Mouse (Mus musculus) 3134 (cell line): Measurements from ENCODE around the gene Bag3.
A peak's percentile ranks its signal among the peaks of the same experiment; 100 is the strongest.

Experiments used
- DNase-seq: peaks from one replicate; pipeline ENCODE4 v3.0.0-alpha.2; 2011; ENCODE audit warnings: low spot score; ENCODE audit not compliant: insufficient read length; ENCODE audit errors: extremely low read depth

The Bag3 gene

GRCm38 (mm10) chr7:128536074-128536473 is 12.7 kb downstream of the Bag3 start:
- no peak for DNase-seq

GRCm38 (mm10) chr7:128537676-128538075 is 14.3 kb downstream of the Bag3 start:
- DNase-seq, result no peak

GRCm38 (mm10) chr7:128538196-128538595 is 14.8 kb downstream of the Bag3 start:
- no peak for DNase-seq

- no peak for DNase-seq
Measured at GRCm38 (mm10) chr7:128538769-128539168, 15.4 kb downstream of the Bag3 start.

- no peak for DNase-seq
Measured at GRCm38 (mm10) chr7:128540111-128540510, 16.7 kb downstream of the Bag3 start.

- no peak for DNase-seq
Measured at GRCm38 (mm10) chr7:128540734-128541133, 17.3 kb downstream of the Bag3 start.

GRCm38 (mm10) chr7:128541186-128541585 is 17.8 kb downstream of the Bag3 start:
- DNase-seq, result no peak

GRCm38 (mm10) chr7:128541771-128542170 is 18.4 kb downstream of the Bag3 start:
- DNase-seq, result no peak

- DNase-seq, result no peak
Measured at GRCm38 (mm10) chr7:128542488-128542887, 19.1 kb downstream of the Bag3 start.

GRCm38 (mm10) chr7:128543148-128543855 is 19.9 kb downstream of the Bag3 start:
- no peak for DNase-seq

- no peak for DNase-seq
Measured at GRCm38 (mm10) chr7:128543961-128544360, 20.5 kb downstream of the Bag3 start.

- no peak for DNase-seq
Measured at GRCm38 (mm10) chr7:128544566-128545262, 21.3 kb downstream of the Bag3 start.

- no peak for DNase-seq
Measured at GRCm38 (mm10) chr7:128546031-128546430, 22.6 kb downstream of the Bag3 start.

- peak; percentile 53 for DNase-seq
Measured at GRCm38 (mm10) chr7:128549137-128549536, 25.7 kb downstream of the Bag3 start.

- no peak for DNase-seq
Measured at GRCm38 (mm10) chr7:128550328-128551086, 27.1 kb downstream of the Bag3 start.

GRCm38 (mm10) chr7:128551087-128551457 is 27.7 kb downstream of the Bag3 start:
- DNase-seq, result peak; percentile 49

- peak; percentile 64 for DNase-seq
Measured at GRCm38 (mm10) chr7:128553105-128553705, 29.8 kb downstream of the Bag3 start.

- DNase-seq, result peak; percentile 81
Measured at GRCm38 (mm10) chr7:128554502-128554901, 31.1 kb downstream of the Bag3 start.

- no peak for DNase-seq
Measured at GRCm38 (mm10) chr7:128555141-128555750, 31.8 kb downstream of the Bag3 start.

GRCm38 (mm10) chr7:128556923-128557430 is 33.6 kb downstream of the Bag3 start:
- no peak for DNase-seq
